Mouse (Mus musculus) thymus, postnatal 10 days (tissue): ENCODE data around the gene Iqgap3.

Source experiments
- DNase-seq, 2 experiments: peaks; one replicate each; pipeline ENCODE4 v3.0.0; 2021; ENCODE audit warnings: low spot score in 2 of 2

The Iqgap3 gene

GRCm38 (mm10) chr3:88081345-88082223 lies at the start of gene Iqgap3:
Gene Iqgap3, plus strand, starts transcription at chr3:88081971.
- peak; percentile 67 to 78 for DNase-seq

GRCm38 (mm10) chr3:88033506-88033905 lies 48.3 kb upstream of the Iqgap3 start:
- no peak for DNase-seq

GRCm38 (mm10) chr3:88035561-88036293 lies 46.0 kb upstream of the Iqgap3 start:
- no peak for DNase-seq

GRCm38 (mm10) chr3:88042661-88043421 lies 38.9 kb upstream of the Iqgap3 start, which contains the start of gene Gpatch4:
Gene Gpatch4, plus strand, starts transcription at chr3:88043108.
- DNase-seq: peak; percentile 68 to 94

GRCm38 (mm10) chr3:88049532-88049931 lies 32.2 kb upstream of the Iqgap3 start:
- DNase-seq: no peak

- no peak for DNase-seq
Measured at GRCm38 (mm10) chr3:88057030-88057429, 24.7 kb upstream of the Iqgap3 start.

GRCm38 (mm10) chr3:88057902-88058696 lies 23.7 kb upstream of the Iqgap3 start, which contains the start of gene Naxe:
Gene Naxe, minus strand, starts transcription at chr3:88058495.
- DNase-seq: peak; percentile 61 to 77

GRCm38 (mm10) chr3:88068386-88068785 lies 13.4 kb upstream of the Iqgap3 start:
- no peak for DNase-seq

- peak; percentile 67 to 82 for DNase-seq
Measured at GRCm38 (mm10) chr3:88071783-88072182, 10.0 kb upstream of the Iqgap3 start.

GRCm38 (mm10) chr3:88073631-88074030 lies 8.1 kb upstream of the Iqgap3 start:
- no peak for DNase-seq

GRCm38 (mm10) chr3:88074351-88074750 lies 7.4 kb upstream of the Iqgap3 start:
- no peak for DNase-seq

- no peak for DNase-seq
Measured at GRCm38 (mm10) chr3:88074766-88075165, 7.0 kb upstream of the Iqgap3 start.

GRCm38 (mm10) chr3:88077441-88077840 lies 4.3 kb upstream of the Iqgap3 start:
- DNase-seq: no peak

GRCm38 (mm10) chr3:88078204-88078603 lies 3.6 kb upstream of the Iqgap3 start, which contains the start of gene Ttc24:
Gene Ttc24, minus strand, starts transcription at chr3:88078304.
- DNase-seq: no peak

GRCm38 (mm10) chr3:88082224-88082618 lies 450 bp downstream of the Iqgap3 start:
- DNase-seq: no peak

- DNase-seq: no peak
Measured at GRCm38 (mm10) chr3:88082663-88083062, 892 bp downstream of the Iqgap3 start.

- no peak for DNase-seq
Measured at GRCm38 (mm10) chr3:88084001-88084400, 2.2 kb downstream of the Iqgap3 start.

GRCm38 (mm10) chr3:88085459-88085858 lies 3.7 kb downstream of the Iqgap3 start:
- no peak for DNase-seq

GRCm38 (mm10) chr3:88087688-88088087 lies 5.9 kb downstream of the Iqgap3 start:
- DNase-seq: peak in 1 of 2 experiments; percentile 52

- no peak for DNase-seq
Measured at GRCm38 (mm10) chr3:88090106-88090505, 8.3 kb downstream of the Iqgap3 start.

GRCm38 (mm10) chr3:88090616-88091015 lies 8.8 kb downstream of the Iqgap3 start:
- DNase-seq: no peak
